Mouse (Mus musculus) right cerebral cortex, postnatal 25 days (tissue): ENCODE measurements around the gene Rbfox3.

Source experiments
- DNase-seq: peaks from one replicate; pipeline ENCODE4 v3.0.0; 2022

Rbfox3 gene

DNA sequence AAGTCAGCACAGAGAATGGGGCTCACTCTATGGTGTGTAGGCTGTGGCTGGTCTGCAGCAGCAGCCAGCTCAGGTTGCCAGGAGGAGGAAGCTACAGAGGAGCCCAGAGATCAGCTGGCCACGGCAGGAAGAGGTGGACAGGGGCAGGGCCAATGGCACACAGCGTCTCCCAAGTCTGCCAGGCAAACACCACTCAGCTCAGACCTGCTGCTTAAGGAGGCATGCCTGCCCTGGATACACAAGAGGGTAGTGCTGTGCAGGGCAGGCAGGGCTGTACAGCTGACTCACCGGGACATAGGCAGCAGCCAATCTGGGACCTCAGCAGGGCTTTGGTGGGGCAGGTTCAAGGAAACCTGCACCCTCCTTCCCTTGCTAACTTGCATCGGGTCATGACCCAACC is 156.9 kb downstream of the Rbfox3 start:
- DNase-seq, result no peak

GRCm38 (mm10) chr11:118751879-118752616 is 159.3 kb downstream of the Rbfox3 start:
- no peak for DNase-seq

- DNase-seq, result no peak
Measured at GRCm38 (mm10) chr11:118750745-118751330, 160.6 kb downstream of the Rbfox3 start.

- DNase-seq, result no peak
Measured at GRCm38 (mm10) chr11:118749541-118749940, 161.9 kb downstream of the Rbfox3 start.

GRCm38 (mm10) chr11:118748622-118749021 is 162.8 kb downstream of the Rbfox3 start:
- DNase-seq, result no peak

- DNase-seq, result no peak
Measured at GRCm38 (mm10) chr11:118745279-118745678, 166.1 kb downstream of the Rbfox3 start.

DNA sequence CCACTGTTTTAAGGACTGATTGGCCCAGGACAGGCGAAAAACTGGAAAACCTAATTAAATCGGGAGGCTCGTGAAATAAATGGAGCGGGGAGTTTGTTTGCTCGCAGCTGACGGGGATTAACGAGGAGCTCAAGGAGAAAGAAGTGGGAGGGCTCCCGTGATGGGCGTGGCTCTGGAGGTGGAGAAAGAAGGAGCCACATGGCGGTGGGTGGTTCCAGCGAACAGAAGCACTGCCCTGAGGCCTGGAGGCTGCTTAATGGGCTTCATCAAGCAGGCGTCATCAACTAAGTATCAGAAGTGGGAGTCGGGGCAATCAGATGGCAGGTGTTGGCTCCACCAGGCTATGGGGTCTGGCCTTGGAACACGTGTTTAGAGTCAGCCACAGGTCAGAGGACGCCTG is 166.6 kb downstream of the Rbfox3 start:
- DNase-seq, result peak; percentile 56

- DNase-seq, result no peak
Measured at GRCm38 (mm10) chr11:118742762-118743161, 168.6 kb downstream of the Rbfox3 start.

GRCm38 (mm10) chr11:118741262-118741661 is 170.1 kb downstream of the Rbfox3 start:
- no peak for DNase-seq

DNA sequence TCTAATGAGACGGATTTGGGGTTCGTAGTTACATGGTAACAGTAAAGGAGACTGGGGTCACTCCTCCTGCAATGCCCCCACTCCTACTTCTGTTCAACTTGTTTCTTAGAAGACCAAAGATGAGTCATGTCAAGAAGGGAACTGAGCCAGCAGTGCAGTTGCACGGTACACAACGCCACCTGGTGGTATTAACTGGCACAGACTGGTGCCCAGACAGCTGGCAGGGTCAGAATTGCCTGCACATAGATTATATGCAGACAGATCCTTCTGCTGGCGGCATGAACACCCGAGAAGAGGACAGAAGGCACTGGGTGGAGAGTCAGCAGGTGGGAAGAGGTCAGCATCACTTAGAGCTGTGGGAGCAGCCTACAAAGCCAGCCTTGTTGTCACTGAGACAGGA is 171.4 kb downstream of the Rbfox3 start:
- DNase-seq, result peak; percentile 59

GRCm38 (mm10) chr11:118738855-118739832 is 172.3 kb downstream of the Rbfox3 start:
- DNase-seq, result peak; percentile 82

GRCm38 (mm10) chr11:118738323-118738722 is 173.1 kb downstream of the Rbfox3 start:
- no peak for DNase-seq

DNA sequence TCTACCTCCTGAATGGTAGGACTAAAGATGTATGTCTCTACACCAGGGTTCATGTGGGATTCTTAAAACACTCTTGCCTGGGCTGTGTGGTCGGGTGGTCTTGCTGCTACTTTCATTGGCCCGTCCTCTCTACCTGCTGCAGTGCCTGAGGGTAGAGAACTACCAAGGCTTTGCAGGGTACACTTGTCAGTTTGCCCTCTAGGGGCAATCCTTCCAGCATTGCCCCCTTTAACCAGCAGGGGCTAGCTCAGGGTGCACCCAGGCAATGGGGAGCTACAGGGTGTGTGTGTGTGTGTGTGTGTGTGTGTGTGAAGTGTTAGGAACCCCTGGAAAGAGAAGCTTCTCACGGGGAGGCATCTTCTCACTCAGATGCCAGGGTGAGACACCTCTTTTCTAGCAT is 173.6 kb downstream of the Rbfox3 start:
- DNase-seq, result no peak

DNA sequence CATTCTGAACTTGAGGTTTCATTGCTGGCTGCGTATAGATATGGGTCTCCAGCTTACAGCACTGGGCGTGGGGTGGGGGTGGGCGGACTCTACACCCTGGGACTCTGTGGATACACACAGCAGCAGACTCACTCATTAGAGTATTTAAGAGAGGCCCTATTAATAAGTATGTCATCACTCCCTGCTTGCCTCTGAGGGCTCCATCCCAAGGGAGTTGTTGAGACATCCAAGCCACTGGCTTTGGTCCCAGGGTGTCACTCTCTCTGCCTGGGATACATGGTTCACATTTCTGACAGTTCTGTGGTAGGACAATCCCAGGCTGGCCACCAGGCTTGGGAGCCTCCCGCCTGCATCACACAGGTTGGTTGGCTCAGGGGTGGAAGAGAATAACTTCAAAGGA is 174.4 kb downstream of the Rbfox3 start:
- no peak for DNase-seq

DNA sequence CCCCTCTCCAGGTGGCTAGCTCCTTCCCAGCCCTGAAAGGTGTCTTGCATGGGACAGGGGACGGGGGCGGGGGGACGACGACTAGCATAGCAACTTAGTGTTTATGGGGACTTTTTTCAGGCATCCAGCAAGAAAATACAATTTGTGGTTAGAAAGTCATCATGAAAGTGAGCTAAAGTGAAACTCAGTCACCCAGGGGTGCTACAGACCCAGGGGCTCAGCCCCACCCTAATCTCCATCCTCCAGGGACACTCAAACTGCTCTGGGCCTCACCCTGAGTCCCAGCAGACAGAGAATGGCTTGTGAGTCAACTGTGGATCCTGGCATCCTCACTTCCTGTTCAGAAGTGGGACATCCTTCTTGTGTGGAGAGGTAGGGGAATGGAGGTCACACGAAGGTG is 179.7 kb downstream of the Rbfox3 start:
- no peak for DNase-seq

DNA sequence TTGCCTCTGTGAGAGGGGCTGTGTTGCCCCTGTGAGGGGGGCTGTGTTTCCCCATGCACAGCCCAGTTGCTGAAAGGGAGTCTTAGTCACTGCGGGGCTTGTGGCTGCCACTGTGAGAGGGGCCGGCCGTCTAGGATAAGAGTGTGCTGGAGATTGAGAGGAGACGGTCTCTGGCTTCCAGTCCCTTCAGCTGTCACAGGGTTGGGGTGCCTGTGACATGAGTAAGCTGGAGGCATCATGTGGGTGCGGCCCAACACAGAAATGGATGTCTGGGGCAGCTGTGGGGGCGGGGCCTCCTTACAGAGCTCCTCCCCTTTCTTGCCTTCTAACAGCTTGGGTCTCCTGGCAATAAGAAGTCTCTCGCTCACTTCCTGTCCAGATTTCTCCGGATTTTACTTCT is 182.0 kb downstream of the Rbfox3 start:
- no peak for DNase-seq

GRCm38 (mm10) chr11:118728797-118729196 is 182.6 kb downstream of the Rbfox3 start:
- DNase-seq, result no peak

DNA sequence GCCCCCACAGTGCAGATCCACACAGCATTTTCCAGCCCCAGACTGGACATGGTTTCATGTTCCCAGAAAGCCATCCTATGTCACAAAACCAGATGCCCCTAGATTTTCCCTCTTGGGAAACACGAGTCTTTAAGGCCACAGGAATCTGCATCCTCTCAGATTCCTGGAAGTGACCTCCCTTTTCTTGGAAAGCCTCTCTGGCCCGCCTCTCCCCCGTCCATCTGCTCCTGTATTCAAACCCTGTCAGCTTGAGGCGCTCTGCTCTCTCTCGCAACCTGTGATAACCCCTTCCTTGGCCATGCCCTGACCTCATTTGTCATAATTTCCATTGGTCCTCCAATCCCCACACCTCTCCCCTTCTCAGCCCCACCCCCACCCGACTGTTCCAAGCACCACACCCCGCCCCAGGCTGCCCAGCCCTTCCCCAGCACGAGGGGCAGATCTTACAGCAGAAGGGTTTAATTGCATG is 183.3 kb downstream of the Rbfox3 start:
- no peak for DNase-seq

- no peak for DNase-seq
Measured at GRCm38 (mm10) chr11:118726430-118726829, 185.0 kb downstream of the Rbfox3 start.

- no peak for DNase-seq
Measured at GRCm38 (mm10) chr11:118724423-118724822, 187.0 kb downstream of the Rbfox3 start.

- DNase-seq, result no peak
Measured at GRCm38 (mm10) chr11:118723166-118723565, 188.2 kb downstream of the Rbfox3 start.

DNA sequence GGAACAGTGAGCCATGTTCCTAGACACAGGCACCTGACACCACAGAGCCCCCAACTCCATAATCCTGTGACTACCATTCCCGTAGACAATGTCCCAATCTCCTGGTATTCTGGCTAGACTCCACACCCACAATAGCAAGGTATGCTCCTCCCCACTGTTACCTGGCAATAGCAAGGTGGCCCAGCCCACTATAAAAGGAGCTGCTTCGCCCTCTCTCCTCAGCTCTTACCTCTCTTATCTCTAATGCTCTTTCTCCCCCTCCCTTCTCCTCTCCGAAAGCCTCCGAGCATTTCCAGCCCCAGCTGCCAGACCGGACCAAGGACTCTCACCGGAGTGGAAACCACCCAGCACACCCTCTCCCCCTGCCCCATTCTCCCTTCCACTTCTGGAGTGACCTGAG is 189.5 kb downstream of the Rbfox3 start:
- no peak for DNase-seq
